Mouse (Mus musculus) brain, embryonic 14.5 days (tissue): ENCODE measurements at regions not wholly inside any gene's neighbourhood (a gene's known extent, or its start where the extent isn't known, plus 50 kb on each side); places are given as distances from the start of the nearest gene placed in this dataset.

ENCODE experiments used
- DNase-seq: peaks from one replicate; pipeline ENCODE4 v3.0.0-alpha.2; 2011; ENCODE audit warnings: low read depth
- CTCF ChIP-seq: fragments of 200-500 bp; IDR thresholded peaks from 2 replicates; pipeline ENCODE4 v1.5.1; 2012; ENCODE audit warnings: inconsistent platforms, mild to moderate bottlenecking, moderate library complexity, borderline replicate concordance; ENCODE audit not compliant: insufficient read depth, insufficient read length; ENCODE audit errors: extremely low read depth
- POLR2A ChIP-seq: fragments of 200-500 bp; IDR thresholded peaks from 2 replicates; pipeline ENCODE4 v1.6.1; 2012; ENCODE audit warnings: mild to moderate bottlenecking, inconsistent platforms, borderline replicate concordance; ENCODE audit not compliant: poor library complexity, insufficient read depth, insufficient read length, severe bottlenecking; ENCODE audit errors: extremely low read depth

- DNase-seq: no peak
- no peak for TF ChIP-seq POLR2A
- no peak for TF ChIP-seq CTCF
Observed at GRCm38 (mm10) chr7:74224378-74224777, 210.9 kb upstream of the St8sia2 start.

GRCm38 (mm10) chr7:74200661-74201060 is 187.2 kb upstream of the St8sia2 start:
- DNase-seq: peak; percentile 22
- TF ChIP-seq CTCF (peak; percentile 47), POLR2A (no peak)

- TF ChIP-seq POLR2A: no peak
- TF ChIP-seq CTCF: no peak
- peak; percentile 68 for DNase-seq
Observed at GRCm38 (mm10) chr7:74198796-74199195, 185.3 kb upstream of the St8sia2 start.

GRCm38 (mm10) chr7:74184661-74185060 is 171.2 kb upstream of the St8sia2 start:
- no peak for DNase-seq
- TF ChIP-seq POLR2A (no peak), CTCF (no peak)

GRCm38 (mm10) chr7:74174206-74174605 is 160.7 kb upstream of the St8sia2 start:
- TF ChIP-seq CTCF: no peak
- no peak for TF ChIP-seq POLR2A

GRCm38 (mm10) chr7:74173230-74173612 is 159.7 kb upstream of the St8sia2 start:
- no peak for TF ChIP-seq POLR2A
- TF ChIP-seq CTCF: no peak
- peak; percentile 52 for DNase-seq

More at GRCm38 (mm10) chr7:74174206-74174605, 160.7 kb upstream of the St8sia2 start:
- peak; percentile 21 for DNase-seq

GRCm38 (mm10) chr7:74172504-74173229 is 159.2 kb upstream of the St8sia2 start:
- peak; percentile 9 for DNase-seq
- no peak for TF ChIP-seq POLR2A
- TF ChIP-seq CTCF: no peak

GRCm38 (mm10) chr7:74151590-74151989 is 138.1 kb upstream of the St8sia2 start:
- no peak for TF ChIP-seq POLR2A
- TF ChIP-seq CTCF: no peak
- no peak for DNase-seq

- DNase-seq: no peak
- no peak for TF ChIP-seq CTCF
- TF ChIP-seq POLR2A: no peak
Observed at GRCm38 (mm10) chr7:74143236-74143635, 129.7 kb upstream of the St8sia2 start.

GRCm38 (mm10) chr7:74138169-74138568 is 124.7 kb upstream of the St8sia2 start:
- no peak for DNase-seq

GRCm38 (mm10) chr7:74130206-74130836 is 116.8 kb upstream of the St8sia2 start:
- DNase-seq: peak; percentile 92
- TF ChIP-seq POLR2A (no peak), CTCF (no peak)

More at GRCm38 (mm10) chr7:74138169-74138568, 124.7 kb upstream of the St8sia2 start:
- TF ChIP-seq CTCF (no peak), POLR2A (no peak)
